Mouse (Mus musculus): ENCODE data around the gene Arhgap18. TPM values are rescaled to one million over a fixed set of nuclear protein-coding genes. Genes with fewer than 3 reads are reported as not detected.

Gene Arhgap18
- polyA plus RNA-seq, 1 experiment = 10.7 TPM

DNA sequence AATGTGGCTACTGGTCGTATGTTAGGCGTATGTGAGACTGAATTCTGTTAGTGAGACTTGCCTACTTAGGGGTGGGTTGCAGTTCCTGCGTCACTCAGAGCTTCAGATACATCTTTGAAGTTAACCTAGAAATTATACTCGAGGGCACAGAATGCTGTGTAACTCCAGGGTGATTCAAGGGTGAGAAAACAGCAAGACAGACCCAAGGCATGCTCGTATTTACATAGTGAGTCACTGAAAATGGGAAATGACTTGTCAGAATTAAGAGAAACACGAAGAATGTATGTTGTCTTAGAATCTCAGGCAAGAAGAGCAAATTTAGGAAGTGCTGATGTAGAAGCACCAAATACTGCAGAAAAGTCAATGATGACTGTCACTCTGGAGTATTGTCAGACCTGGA lies 142.5 kb downstream of the Arhgap18 start:
- no peak for TF ChIP-seq CTCF (conservative IDR thresholded peaks at IDR 0.05; ENCODE audit: insufficient read depth, insufficient read length, low read depth, low read length)
- no peak for TF ChIP-seq POLR2A (IDR thresholded peaks at IDR 0.05; ENCODE audit: low read depth, low read length)

DNA sequence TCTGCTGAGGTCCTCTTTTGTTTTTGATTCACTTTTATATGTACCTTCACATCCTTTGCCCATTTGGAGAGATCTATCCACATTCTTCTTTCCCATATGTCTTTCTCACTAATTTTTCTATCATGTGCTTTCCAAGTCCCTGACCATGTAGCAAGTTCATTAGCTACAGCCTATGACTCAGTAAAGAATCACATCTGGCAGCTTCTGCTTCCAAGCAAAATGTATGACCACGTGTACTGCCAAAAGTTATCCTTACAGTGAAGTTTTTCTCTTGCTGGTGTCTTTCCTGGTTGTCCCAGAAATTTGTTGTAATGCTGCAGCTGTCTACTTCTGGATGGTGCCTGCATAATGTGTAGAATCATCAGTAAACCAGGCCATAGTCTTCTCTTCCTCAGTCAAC lies 147.2 kb downstream of the Arhgap18 start:
- 82% methylated on average over 1 of the region's 1 CpGs for WGBS
- TF ChIP-seq POLR2A (IDR thresholded peaks at IDR 0.05; ENCODE audit: low read depth, low read length) (no peak), CTCF (conservative IDR thresholded peaks at IDR 0.05; ENCODE audit: insufficient read depth, insufficient read length, low read depth, low read length) (no peak)
- Histone ChIP-seq H3K4me1 (ENCODE audit: control insufficient read depth, insufficient read depth, low read length) (no peaks in the 10 kb centered on the region), H3K27me3 (replicated peaks; ENCODE audit: control insufficient read depth, insufficient read depth, low read length) (no peaks in the 10 kb centered on the region), H3K36me3 (ENCODE audit: control insufficient read depth, insufficient read depth, low read length) (no peaks in the 10 kb centered on the region; the same call in 1 of the 2 replicates), H3K4me3 (ENCODE audit: insufficient read depth, low read depth, low read length) (no peak overlapping the region), H3K27ac (ENCODE audit: insufficient read depth, low read depth, low read length) (no peak overlapping the region)
- no peak for DNase-seq

More for the DNA sequence above, 142.5 kb downstream of the Arhgap18 start:
- DNase-seq = no peak
- Histone ChIP-seq H3K4me1 (ENCODE audit: control insufficient read depth, insufficient read depth, low read length) (no peaks in the 10 kb centered on the region), H3K27me3 (replicated peaks; ENCODE audit: control insufficient read depth, insufficient read depth, low read length) (no peaks in the 10 kb centered on the region), H3K36me3 (ENCODE audit: control insufficient read depth, insufficient read depth, low read length) (no peaks in the 10 kb centered on the region), H3K4me3 (ENCODE audit: insufficient read depth, low read depth, low read length) (no peak overlapping the region), H3K27ac (ENCODE audit: insufficient read depth, low read depth, low read length) (no peak overlapping the region)
- 81% methylated on average over 6 of the region's 6 CpGs for WGBS

DNA sequence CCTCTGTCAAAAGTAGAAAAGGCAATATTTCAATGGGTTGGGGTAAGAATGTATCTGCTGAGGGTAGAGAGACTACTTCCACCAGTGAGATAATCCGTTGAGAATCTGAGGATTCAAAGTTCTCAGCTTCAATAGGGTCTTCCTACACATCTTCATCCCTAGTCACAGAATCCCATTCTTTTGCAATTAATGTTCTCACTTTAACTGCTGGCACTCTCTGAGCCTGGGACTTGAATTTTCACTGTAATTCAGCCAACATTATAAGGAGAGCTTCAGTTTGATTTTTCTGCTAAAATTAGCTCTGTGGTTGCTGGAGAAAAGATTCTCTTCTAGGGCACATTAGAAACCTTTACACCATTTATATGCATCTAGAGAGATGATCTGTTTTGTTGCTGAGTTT lies 150.6 kb downstream of the Arhgap18 start:
- H3K36me3 ChIP-seq (ENCODE audit: control insufficient read depth, insufficient read depth, low read length) = no peaks in the 10 kb centered on the region; the same call in 1 of the 2 replicates
- no peak for TF ChIP-seq POLR2A (IDR thresholded peaks at IDR 0.05; ENCODE audit: low read depth, low read length)
- TF ChIP-seq CTCF (conservative IDR thresholded peaks at IDR 0.05; ENCODE audit: insufficient read depth, insufficient read length, low read depth, low read length) = no peak
- no peak for DNase-seq
- 92% methylated on average over 1 of the region's 1 CpGs for WGBS
- no peak overlapping the region for H3K27ac ChIP-seq (ENCODE audit: insufficient read depth, low read depth, low read length)
- H3K4me3 ChIP-seq (ENCODE audit: insufficient read depth, low read depth, low read length) = no peak overlapping the region
- no peaks in the 10 kb centered on the region for H3K27me3 ChIP-seq (replicated peaks; ENCODE audit: control insufficient read depth, insufficient read depth, low read length)
- no peaks in the 10 kb centered on the region for H3K4me1 ChIP-seq (ENCODE audit: control insufficient read depth, insufficient read depth, low read length)

DNA sequence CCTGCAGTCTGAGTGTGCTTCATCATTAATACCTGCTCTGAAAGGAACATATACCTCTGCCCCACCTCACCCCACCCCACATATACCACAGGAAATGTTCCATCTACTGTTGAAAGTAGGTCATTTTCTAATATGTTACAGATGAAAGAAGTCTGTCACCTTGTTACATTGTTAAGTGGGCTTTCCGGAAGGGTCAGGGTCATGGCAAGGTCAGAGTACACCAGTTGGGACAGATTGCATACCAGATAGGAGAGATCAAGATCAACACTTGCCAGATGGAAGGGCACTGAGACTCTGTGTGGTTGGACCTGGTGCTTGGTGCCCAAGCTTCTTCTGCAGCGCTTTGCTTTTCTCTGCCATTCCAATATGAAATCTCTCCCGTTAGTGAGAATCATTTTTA lies 158.0 kb downstream of the Arhgap18 start:
- 71% methylated on average over 3 of the region's 3 CpGs for WGBS

DNA sequence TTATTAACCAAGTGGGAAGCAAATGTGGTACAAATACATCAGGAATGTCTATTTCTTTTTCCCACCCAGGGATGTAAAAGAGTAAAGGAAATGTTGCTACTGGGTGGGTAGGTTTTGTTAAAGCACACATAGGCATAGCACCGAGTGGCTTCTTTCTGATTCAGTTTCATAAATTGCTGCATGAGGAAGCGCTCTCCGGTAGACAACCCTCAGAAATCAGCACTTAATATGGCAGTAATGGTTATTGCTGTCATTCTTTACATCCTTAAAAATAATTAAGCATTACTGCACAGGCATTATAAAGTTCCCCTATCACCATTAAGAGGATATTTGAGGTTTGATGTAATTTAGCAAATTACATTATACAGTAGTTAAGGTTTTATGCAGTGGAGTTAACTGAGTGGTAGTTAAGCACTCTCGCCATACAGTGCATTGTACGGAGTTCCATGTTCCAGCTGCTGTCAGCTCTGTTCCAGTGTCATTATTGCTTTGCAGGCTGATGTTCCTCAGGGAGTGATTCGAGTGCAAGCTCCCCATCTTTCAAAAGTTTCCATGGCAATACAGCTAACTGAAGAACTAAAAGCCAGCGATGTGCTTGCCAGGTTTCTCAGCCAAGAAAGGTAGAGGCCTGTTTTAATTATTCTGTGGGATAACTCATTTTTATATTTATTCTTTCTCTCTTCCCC lies 159.0 kb downstream of the Arhgap18 start:
- no peak for DNase-seq
- H3K36me3 ChIP-seq (ENCODE audit: control insufficient read depth, insufficient read depth, low read length) = no peaks in the 10 kb centered on the region; the same call in 1 of the 2 replicates
- no peaks in the 10 kb centered on the region for H3K4me1 ChIP-seq (ENCODE audit: control insufficient read depth, insufficient read depth, low read length)
- H3K27me3 ChIP-seq (replicated peaks; ENCODE audit: control insufficient read depth, insufficient read depth, low read length) = no peaks in the 10 kb centered on the region
- WGBS = 84% methylated on average over 7 of the region's 7 CpGs
- H3K27ac ChIP-seq (ENCODE audit: insufficient read depth, low read depth, low read length) = no peak overlapping the region
- H3K4me3 ChIP-seq (ENCODE audit: insufficient read depth, low read depth, low read length) = no peak overlapping the region
- TF ChIP-seq CTCF (conservative IDR thresholded peaks at IDR 0.05; ENCODE audit: insufficient read depth, insufficient read length, low read depth, low read length) = no peak
- TF ChIP-seq POLR2A (IDR thresholded peaks at IDR 0.05; ENCODE audit: low read depth, low read length) = no peak

More for the DNA sequence above, 158.0 kb downstream of the Arhgap18 start:
- H3K36me3 ChIP-seq (ENCODE audit: control insufficient read depth, insufficient read depth, low read length) = no peaks in the 10 kb centered on the region
- H3K4me1 ChIP-seq (ENCODE audit: control insufficient read depth, insufficient read depth, low read length) = no peaks in the 10 kb centered on the region
- H3K4me3 ChIP-seq (ENCODE audit: insufficient read depth, low read depth, low read length) = no peak overlapping the region
- no peaks in the 10 kb centered on the region for H3K27me3 ChIP-seq (replicated peaks; ENCODE audit: control insufficient read depth, insufficient read depth, low read length)
- no peak for DNase-seq
- no peak overlapping the region for H3K27ac ChIP-seq (ENCODE audit: insufficient read depth, low read depth, low read length)
- no peak for TF ChIP-seq POLR2A (IDR thresholded peaks at IDR 0.05; ENCODE audit: low read depth, low read length)
- TF ChIP-seq CTCF (conservative IDR thresholded peaks at IDR 0.05; ENCODE audit: insufficient read depth, insufficient read length, low read depth, low read length) = no peak

DNA sequence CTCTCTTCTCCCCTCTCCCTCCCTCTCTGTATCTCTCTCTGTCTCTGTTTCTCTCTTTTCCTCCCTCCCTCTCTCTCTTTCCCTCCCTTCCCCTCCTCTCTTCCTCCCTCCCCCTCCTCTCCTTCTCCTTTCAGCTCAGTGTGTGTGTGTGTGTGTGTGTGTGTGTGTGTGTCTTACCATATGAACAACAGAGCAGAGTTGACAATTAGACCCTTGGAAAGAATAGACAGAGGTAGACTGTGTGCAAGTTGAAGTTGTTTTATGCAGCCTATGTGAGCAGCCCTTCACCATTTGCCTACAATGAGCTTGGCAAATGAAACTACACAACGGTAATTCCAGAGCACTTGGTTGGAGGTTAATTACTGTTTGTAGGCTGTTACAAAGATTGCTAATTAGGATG lies 159.6 kb downstream of the Arhgap18 start:
- WGBS = 57% methylated on average over 1 of the region's 1 CpGs
- no peak for TF ChIP-seq CTCF (conservative IDR thresholded peaks at IDR 0.05; ENCODE audit: insufficient read depth, insufficient read length, low read depth, low read length)
- TF ChIP-seq POLR2A (IDR thresholded peaks at IDR 0.05; ENCODE audit: low read depth, low read length) = no peak
- H3K4me1 ChIP-seq (ENCODE audit: control insufficient read depth, insufficient read depth, low read length) = no peaks in the 10 kb centered on the region
- no peaks in the 10 kb centered on the region; the same call in 1 of the 2 replicates for H3K36me3 ChIP-seq (ENCODE audit: control insufficient read depth, insufficient read depth, low read length)
- no peaks in the 10 kb centered on the region for H3K27me3 ChIP-seq (replicated peaks; ENCODE audit: control insufficient read depth, insufficient read depth, low read length)
- H3K4me3 ChIP-seq (ENCODE audit: insufficient read depth, low read depth, low read length) = no peak overlapping the region
- DNase-seq = no peak
- no peak overlapping the region for H3K27ac ChIP-seq (ENCODE audit: insufficient read depth, low read depth, low read length)

DNA sequence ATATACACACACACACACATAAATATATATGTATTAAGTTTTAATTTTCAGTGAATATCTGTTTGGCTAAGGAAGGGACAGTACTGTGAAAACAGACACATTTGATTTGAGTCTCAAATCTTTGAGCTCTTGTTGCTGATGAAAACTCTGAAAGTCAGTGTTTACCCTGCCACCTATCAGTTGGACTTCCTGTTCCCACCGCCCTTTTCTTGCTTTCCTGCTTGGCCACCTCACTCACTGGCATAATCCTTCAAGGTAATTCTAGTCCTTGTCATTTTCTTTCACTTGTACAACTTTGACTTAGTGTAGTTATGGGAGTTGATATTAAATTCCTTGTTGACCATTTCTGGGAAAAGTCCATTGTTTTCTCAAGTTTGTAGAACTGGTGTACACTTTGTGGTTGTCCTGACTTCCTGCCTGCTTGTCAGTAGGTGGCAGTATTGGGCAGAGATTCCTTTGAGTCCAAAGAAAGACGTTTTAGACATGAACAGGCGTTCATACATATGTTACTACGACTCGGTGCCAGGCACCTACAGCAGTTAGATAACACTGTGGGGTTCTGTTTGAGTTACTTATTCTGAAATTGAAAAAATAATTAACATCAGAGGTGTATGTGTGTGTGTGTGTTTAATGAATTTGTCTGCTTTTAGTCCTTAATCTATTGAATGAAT lies 166.2 kb downstream of the Arhgap18 start:
- no peaks in the 10 kb centered on the region for H3K27me3 ChIP-seq (replicated peaks; ENCODE audit: control insufficient read depth, insufficient read depth, low read length)
- no peak overlapping the region for H3K4me3 ChIP-seq (ENCODE audit: insufficient read depth, low read depth, low read length)
- DNase-seq = peak; percentile 77
- peaks cover 3% of the 10 kb centered on the region; the same call in 1 of the 2 replicates for H3K4me1 ChIP-seq (ENCODE audit: control insufficient read depth, insufficient read depth, low read length)
- 27% methylated on average over 5 of the region's 5 CpGs for WGBS
- no peaks in the 10 kb centered on the region; the same call in 1 of the 2 replicates for H3K36me3 ChIP-seq (ENCODE audit: control insufficient read depth, insufficient read depth, low read length)
- H3K27ac ChIP-seq (ENCODE audit: insufficient read depth, low read depth, low read length) = 0 out of 2 replicates have a peak overlapping the region, but pooled peaks have one; percentile 16
- peak; percentile 41 for TF ChIP-seq CTCF (conservative IDR thresholded peaks at IDR 0.05; ENCODE audit: insufficient read depth, insufficient read length, low read depth, low read length)
- no peak for TF ChIP-seq POLR2A (IDR thresholded peaks at IDR 0.05; ENCODE audit: low read depth, low read length)

Data from kidney, adult 2 months (tissue).